Mouse (Mus musculus) brain, embryonic 14.5 days (tissue): ENCODE results near the gene Gmds.

Source experiments
- CTCF ChIP-seq: fragments of 200-500 bp; IDR thresholded peaks from 2 replicates; pipeline ENCODE4 v1.5.1; 2012; ENCODE audit warnings: inconsistent platforms, mild to moderate bottlenecking, moderate library complexity, borderline replicate concordance; ENCODE audit not compliant: insufficient read depth, insufficient read length; ENCODE audit errors: extremely low read depth
- POLR2A ChIP-seq: fragments of 200-500 bp; IDR thresholded peaks from 2 replicates; pipeline ENCODE4 v1.6.1; 2012; ENCODE audit warnings: mild to moderate bottlenecking, inconsistent platforms, borderline replicate concordance; ENCODE audit not compliant: poor library complexity, insufficient read depth, insufficient read length, severe bottlenecking; ENCODE audit errors: extremely low read depth

GRCm38 (mm10) chr13:32207172-32207908, 131.2 kb downstream of the Gmds start:
- TF ChIP-seq POLR2A: no peak
- no peak for TF ChIP-seq CTCF
